Mouse (Mus musculus): ENCODE measurements at regions not wholly inside any gene's neighbourhood (a gene's known extent, or its start where the extent isn't known, plus 50 kb on each side); places are given as distances from the start of the nearest gene placed in this dataset.

DNA sequence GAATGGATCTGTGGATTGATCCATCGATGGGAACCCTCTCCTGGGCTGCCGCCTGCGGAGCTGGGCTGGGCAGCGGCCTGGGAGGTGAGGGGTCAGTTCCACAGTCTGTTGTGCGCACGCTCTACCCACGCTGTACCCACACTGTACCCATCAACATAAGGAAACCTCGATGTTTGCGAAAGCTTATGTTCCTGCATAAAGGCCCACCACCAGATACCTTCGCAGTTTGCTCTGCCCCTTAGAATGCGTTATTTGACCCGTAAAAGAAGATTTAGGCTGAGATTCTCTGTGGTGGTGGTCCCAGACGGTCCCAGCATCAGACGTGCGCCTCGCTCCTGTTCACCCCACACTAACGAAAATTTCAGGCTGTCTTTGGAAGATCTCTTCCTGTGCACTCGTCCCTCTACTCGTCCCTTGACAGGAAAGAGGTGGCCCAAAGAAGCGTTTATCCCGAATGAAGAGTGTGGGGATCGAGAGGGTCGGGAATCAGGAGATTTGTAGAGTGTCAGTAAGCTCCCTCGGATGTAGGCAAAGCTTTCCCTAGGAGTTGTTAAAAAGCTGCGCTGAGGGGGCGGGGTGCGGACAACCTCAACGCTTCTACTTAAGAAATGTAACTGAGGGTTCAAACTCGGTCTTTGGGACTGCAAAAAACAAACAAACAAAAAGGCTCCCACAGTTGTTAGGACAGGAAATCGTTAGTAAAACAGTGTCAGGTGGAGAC is 123.9 kb downstream of the Tmem161b start:
- TF ChIP-seq POLR2A (IDR thresholded peaks at IDR 0.05; ENCODE audit: control insufficient read depth in 1 of 2, insufficient read depth in 1 of 2, low read depth in 1 of 2, low read length in 2 of 2, poor library complexity in 1 of 2): no peak
- no peak for TF ChIP-seq BHLHE40 (IDR thresholded peaks at IDR 0.05; ENCODE audit: borderline replicate concordance, low read depth, low read length)
- TF ChIP-seq CTCF (IDR thresholded peaks at IDR 0.05 in 2 of 3, conservative IDR thresholded peaks at IDR 0.05 in 1 of 3; ENCODE audit: control insufficient read depth in 1 of 3, insufficient read depth in 1 of 3, low read depth in 2 of 3, low read length in 3 of 3, poor library complexity in 1 of 3, severe bottlenecking in 1 of 3): no peak
- no peak for TF ChIP-seq ZKSCAN1 (IDR thresholded peaks at IDR 0.05; ENCODE audit: low read depth, low read length)
- no peak for TF ChIP-seq ZC3H11A (IDR thresholded peaks at IDR 0.05; ENCODE audit: low read depth, low read length)
- no peak for TF ChIP-seq EP300 (IDR thresholded peaks at IDR 0.05; ENCODE audit: low read depth in 1 of 2, low read length in 2 of 2)
- TF ChIP-seq TCF12 (IDR thresholded peaks at IDR 0.05; ENCODE audit: low read depth, low read length): no peak
- no peak for TF ChIP-seq MYB (IDR thresholded peaks at IDR 0.05; ENCODE audit: low read depth, low read length)
- no peak for TF ChIP-seq CHD2 (IDR thresholded peaks at IDR 0.05; ENCODE audit: low read length)
- no peak for TF ChIP-seq GATA1 (IDR thresholded peaks at IDR 0.05; ENCODE audit: low read depth, low read length)
- TF ChIP-seq ZNF384 (IDR thresholded peaks at IDR 0.05; ENCODE audit: low read depth, low read length): no peak
- TF ChIP-seq POLR2AphosphoS2 (IDR thresholded peaks at IDR 0.05; ENCODE audit: low read length): no peak
- TF ChIP-seq POLR2AphosphoS5 (IDR thresholded peaks at IDR 0.05; ENCODE audit: borderline replicate concordance, low read depth, low read length): no peak
- TF ChIP-seq ETS1 (IDR thresholded peaks at IDR 0.05; ENCODE audit: low read depth, low read length): no peak

Measured in MEL (cell line).